Mouse (Mus musculus): ENCODE results near the gene Ssr3. TPM values are rescaled to one million over a fixed set of nuclear protein-coding genes. Genes with fewer than 3 reads are reported as not detected.

Gene Ssr3
- 121 and 198 TPM in 2 replicates for polyA plus RNA-seq (2012; rRNA removed)

DNA sequence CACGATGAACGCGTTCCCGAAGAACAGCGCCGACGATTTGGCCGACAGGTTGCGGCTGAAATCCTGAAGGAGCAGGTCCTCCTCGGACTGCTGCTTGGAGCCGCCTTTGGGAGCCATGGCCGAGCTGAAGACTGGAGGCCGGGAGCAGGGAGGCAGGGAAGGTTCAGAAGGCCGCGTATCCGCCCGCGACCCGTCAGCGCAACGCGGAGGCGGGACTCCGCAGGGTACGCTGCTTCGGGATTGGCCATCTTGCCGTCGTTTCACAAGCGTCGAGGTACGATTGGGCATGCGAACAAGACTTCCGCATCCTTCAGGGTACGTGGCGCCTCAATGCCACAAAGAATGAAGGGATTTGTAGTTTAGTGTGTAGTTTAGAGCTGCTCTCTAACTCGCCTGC is at the start of gene Ssr3:
TSS of gene Ssr3 (minus strand) at position 203 of the 397 bp plus-strand sequence.

Other genes starting within 250 kb of the Ssr3 start
- gene Tiparp, start 135.8 kb upstream of the Ssr3 start, polyA plus RNA-seq (2012; rRNA removed): 9.6 and 11.8 TPM in 2 replicates

Measured in central nervous system, embryonic 11.5 days (tissue).